Mouse (Mus musculus) ES-E14 (cell line): ENCODE data around the gene Ctdnep1.

Experiments used
- CHD2 ChIP-seq: IDR thresholded peaks from 2 replicates; pipeline ENCODE4 v1.6.1; 2014; ENCODE audit warnings: mild to moderate bottlenecking, low read depth, low read length, inconsistent platforms
- ZC3H11A ChIP-seq: IDR thresholded peaks from 2 replicates; pipeline ENCODE4 v1.6.1; 2012; ENCODE audit warnings: low read depth, mild to moderate bottlenecking, inconsistent platforms, low read length, borderline replicate concordance

GRCm38 (mm10) chr11:70010548-70010947, 29.6 kb downstream of the Ctdnep1 start:
- no peak for TF ChIP-seq ZC3H11A
- no peak for TF ChIP-seq CHD2
